Comparison of ENCODE assay signal across 9 mouse cellular contexts in genomic region chr19:45615415-45616213, GRCm38 (mm10). TPM values are rescaled to one million over a fixed set of nuclear protein-coding genes. Genes with fewer than 3 reads are reported as not detected.
DNase-seq lines count a peak whose midpoint lies in the region; ATAC-seq lines count a peak whose summit lies in the region.
"Had no signal": no experiment of that assay in that cellular context is flagged by ENCODE, and none has a peak within 500 bp of the region (broad histone marks: within the 10 kb centered on the region; RNA-seq: fewer than 3 reads in every experiment).

No protein-coding gene starts in this region.

- no peak for DNase-seq in kidney, postnatal 36 days
- DNase-seq in left cerebral cortex, adult 18-20 months (ENCODE audit: low spot score in 2 of 2): no peak
- no peak for DNase-seq in lung, postnatal 36 days
- DNase-seq in urinary bladder, postnatal 36 days (ENCODE audit: low spot score in 2 of 2): no peak

- H3K27me3 ChIP-seq in kidney, embryonic 15.5 days: no peaks in the 10 kb centered on the region
- H3K27me3 ChIP-seq in embryonic facial prominence, embryonic 13.5 days: no peaks in the 10 kb centered on the region
- H3K27me3 ChIP-seq in hindbrain, embryonic 15.5 days: no peaks in the 10 kb centered on the region; the same call in 1 of the 2 replicates
- H3K27me3 ChIP-seq in midbrain, embryonic 13.5 days: peaks cover 11% of the 10 kb centered on the region

- WGBS in kidney, embryonic 15.5 days: 52% methylated on average over 12 of the region's 12 CpGs
- WGBS in embryonic facial prominence, embryonic 13.5 days: 61% methylated on average over 12 of the region's 12 CpGs
- WGBS in hindbrain, embryonic 15.5 days: 27% methylated on average over 12 of the region's 12 CpGs
- WGBS in midbrain, embryonic 13.5 days: 21% methylated on average over 12 of the region's 12 CpGs

- H3K36me3 ChIP-seq in kidney, embryonic 15.5 days: 0 out of 2 replicates have a peak, but pooled peaks cover 7% of the 10 kb centered on the region
- peaks cover 8% of the 10 kb centered on the region; the same call in 1 of the 2 replicates for H3K36me3 ChIP-seq in embryonic facial prominence, embryonic 13.5 days
- no peaks in the 10 kb centered on the region; the same call in 1 of the 2 replicates for H3K36me3 ChIP-seq in hindbrain, embryonic 15.5 days
- H3K36me3 ChIP-seq in midbrain, embryonic 13.5 days: no peaks in the 10 kb centered on the region

- peaks cover 46% of the 10 kb centered on the region for H3K4me1 ChIP-seq in kidney, embryonic 15.5 days
- peaks cover 26% of the 10 kb centered on the region for H3K4me1 ChIP-seq in embryonic facial prominence, embryonic 13.5 days
- peaks cover 26% of the 10 kb centered on the region for H3K4me1 ChIP-seq in hindbrain, embryonic 15.5 days (replicated peaks)
- H3K4me1 ChIP-seq in midbrain, embryonic 13.5 days (replicated peaks): peaks cover 31% of the 10 kb centered on the region

- peak; percentile 44; the same call in 1 of the 2 replicates for ATAC-seq in kidney, embryonic 15.5 days (replicated peaks; ENCODE audit: low FRiP score)
- 0 out of 2 replicates have a peak, but pooled peaks have one; percentile 56 for ATAC-seq in embryonic facial prominence, embryonic 13.5 days (ENCODE audit: insufficient number of reproducible peaks, insufficient read depth, low FRiP score, low TSS enrichment, low read depth)
- ATAC-seq in hindbrain, embryonic 15.5 days (ENCODE audit: low FRiP score, low read depth): peak; percentile 37; the same call in 1 of the 2 replicates
- ATAC-seq in midbrain, embryonic 13.5 days: peak; percentile 60; the same call in 1 of the 2 replicates

- H3K9me3 ChIP-seq in kidney, embryonic 15.5 days (replicated peaks): no peaks in the 10 kb centered on the region
- H3K9me3 ChIP-seq in embryonic facial prominence, embryonic 13.5 days: no peaks in the 10 kb centered on the region
- H3K9me3 ChIP-seq in hindbrain, embryonic 15.5 days: no peaks in the 10 kb centered on the region
- H3K9me3 ChIP-seq in midbrain, embryonic 13.5 days: no peaks in the 10 kb centered on the region

- no peak overlapping the region for H3K4me3 ChIP-seq in kidney, embryonic 15.5 days (replicated peaks)
- H3K4me3 ChIP-seq in embryonic facial prominence, embryonic 13.5 days: no peak overlapping the region
- no peak overlapping the region for H3K4me3 ChIP-seq in hindbrain, embryonic 15.5 days
- no peak overlapping the region for H3K4me3 ChIP-seq in midbrain, embryonic 13.5 days (replicated peaks)
- H3K4me3 ChIP-seq: erythroblast, embryonic 14.5 days had no signal

- no peak overlapping the region for H3K4me2 ChIP-seq in kidney, embryonic 15.5 days
- H3K4me2 ChIP-seq in embryonic facial prominence, embryonic 13.5 days: no peak overlapping the region
- H3K4me2 ChIP-seq in hindbrain, embryonic 15.5 days: no peak overlapping the region
- H3K4me2 ChIP-seq in midbrain, embryonic 13.5 days (replicated peaks): no peak overlapping the region

- no peak overlapping the region for H3K27ac ChIP-seq in kidney, embryonic 15.5 days
- no peak overlapping the region; the same call in 1 of the 2 replicates for H3K27ac ChIP-seq in embryonic facial prominence, embryonic 13.5 days
- peak overlapping the region; percentile 22; the same call in 1 of the 2 replicates for H3K27ac ChIP-seq in hindbrain, embryonic 15.5 days (replicated peaks)
- peak overlapping the region; percentile 39; the same call in 1 of the 2 replicates for H3K27ac ChIP-seq in midbrain, embryonic 13.5 days

- no peak overlapping the region for H3K9ac ChIP-seq in kidney, embryonic 15.5 days
- H3K9ac ChIP-seq in embryonic facial prominence, embryonic 13.5 days: 0 out of 2 replicates have a peak overlapping the region, but pooled peaks have one; percentile 36
- no peak overlapping the region for H3K9ac ChIP-seq in hindbrain, embryonic 15.5 days
- peak overlapping the region; percentile 41; the same call in 1 of the 2 replicates for H3K9ac ChIP-seq in midbrain, embryonic 13.5 days (replicated peaks)

RNA-seq across cellular contexts. Expression of gene Fbxw4, which starts 44.5 kb away (rescaled TPM):
- polyA plus RNA-seq in kidney, embryonic 15.5 days (2015; fragmentation: Nextera tagmentation; extraction: Ambion mirVana): 6.3 and 6.7 TPM in 2 replicates
- polyA plus RNA-seq in embryonic facial prominence, embryonic 13.5 days (2015; fragmentation: Nextera tagmentation; extraction: Ambion mirVana): 6.2 and 6.9 TPM in 2 replicates
- 5.8 and 9.2 TPM in 2 replicates for polyA plus RNA-seq in hindbrain, embryonic 15.5 days (2015; fragmentation: Nextera tagmentation; extraction: Ambion mirVana)
- 3.8 and 5.5 TPM in 2 replicates for polyA plus RNA-seq in midbrain, embryonic 13.5 days (2015; fragmentation: Nextera tagmentation; extraction: Ambion mirVana)
- total RNA-seq in left cerebral cortex, adult 18-20 months (2021): 10 to 100 TPM; 31.6 to 36.4 TPM

RNA-seq across cellular contexts. Expression of gene Gm17018, which starts 55.2 kb away (rescaled TPM):
- polyA plus RNA-seq in kidney, embryonic 15.5 days (2015; fragmentation: Nextera tagmentation; extraction: Ambion mirVana): 48.9 and 53.3 TPM in 2 replicates
- 45.5 and 45.6 TPM in 2 replicates for polyA plus RNA-seq in embryonic facial prominence, embryonic 13.5 days (2015; fragmentation: Nextera tagmentation; extraction: Ambion mirVana)
- 71.7 and 75.9 TPM in 2 replicates for polyA plus RNA-seq in hindbrain, embryonic 15.5 days (2015; fragmentation: Nextera tagmentation; extraction: Ambion mirVana)
- polyA plus RNA-seq in midbrain, embryonic 13.5 days (2015; fragmentation: Nextera tagmentation; extraction: Ambion mirVana): 50.0 and 57.1 TPM in 2 replicates
- 10 to 100 TPM; 69.3 to 74.5 TPM for total RNA-seq in left cerebral cortex, adult 18-20 months (2021)

RNA-seq across cellular contexts. Expression of gene Poll, which starts 55.3 kb away (rescaled TPM):
- polyA plus RNA-seq in kidney, embryonic 15.5 days (2015; fragmentation: Nextera tagmentation; extraction: Ambion mirVana): 18.9 and 19.9 TPM in 2 replicates
- 13.5 and 14.4 TPM in 2 replicates for polyA plus RNA-seq in embryonic facial prominence, embryonic 13.5 days (2015; fragmentation: Nextera tagmentation; extraction: Ambion mirVana)
- polyA plus RNA-seq in hindbrain, embryonic 15.5 days (2015; fragmentation: Nextera tagmentation; extraction: Ambion mirVana): 12.7 and 13.3 TPM in 2 replicates
- 15.8 and 16.6 TPM in 2 replicates for polyA plus RNA-seq in midbrain, embryonic 13.5 days (2015; fragmentation: Nextera tagmentation; extraction: Ambion mirVana)
- 1 to 10 TPM; 9.4 to 9.6 TPM for total RNA-seq in left cerebral cortex, adult 18-20 months (2021)

Comparison
In these comparisons a context has a peak if more than half of its experiments do, and no peak if none do; other contexts are left out.
1. H3K27ac ChIP-seq: peak in hindbrain, embryonic 15.5 days (single experiment) and midbrain, embryonic 13.5 days (single experiment); none in kidney, embryonic 15.5 days (single experiment) and embryonic facial prominence, embryonic 13.5 days (single experiment).
2. H3K9ac ChIP-seq: peak in embryonic facial prominence, embryonic 13.5 days (single experiment) and midbrain, embryonic 13.5 days (single experiment); none in kidney, embryonic 15.5 days (single experiment) and hindbrain, embryonic 15.5 days (single experiment).
3. Peak in every context shown above with its lines, with median percentiles within 50 percentile points of each other: ATAC-seq.